Mouse (Mus musculus): ENCODE results near the gene Hsp90b1.

DNA sequence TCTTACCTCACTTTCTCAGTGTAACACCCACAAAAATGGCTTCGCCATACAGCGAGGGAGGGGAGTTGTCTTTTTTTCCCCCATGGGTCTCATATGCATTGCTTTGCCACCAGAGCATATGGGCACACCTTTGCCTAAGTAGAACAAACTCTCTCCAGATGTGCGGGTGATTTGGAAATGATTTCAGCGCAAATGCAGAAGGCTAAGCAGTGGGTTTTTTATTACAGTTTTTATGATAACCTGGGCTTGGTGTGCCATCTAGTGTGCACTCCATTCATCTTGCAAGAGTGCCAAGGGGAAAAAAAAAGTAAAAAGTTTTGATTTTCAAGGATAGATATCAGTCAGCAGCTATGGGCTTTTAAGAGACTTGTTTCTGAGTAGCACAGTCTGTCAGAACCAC, 29.7 kb upstream of the Hsp90b1 start:
- no peak for TF ChIP-seq EP300 (IDR thresholded peaks at IDR 0.05; ENCODE audit: low read depth)
- no peak for TF ChIP-seq CTCF (IDR thresholded peaks at IDR 0.05; ENCODE audit: low read depth)

Data from liver, embryonic 14.5 days (tissue).